Mouse (Mus musculus) urinary bladder, postnatal 14 days (tissue): ENCODE results near the gene Gm5431.
"Not testable (repeated sequence)": the region's sequence is repeated elsewhere in the genome, so short reads cannot be mapped to it uniquely, and the experiment has no call there.

Experiments used
- DNase-seq: peaks from one replicate; pipeline ENCODE4 v3.0.0; 2021; ENCODE audit warnings: low spot score

Gm5431 gene

DNA sequence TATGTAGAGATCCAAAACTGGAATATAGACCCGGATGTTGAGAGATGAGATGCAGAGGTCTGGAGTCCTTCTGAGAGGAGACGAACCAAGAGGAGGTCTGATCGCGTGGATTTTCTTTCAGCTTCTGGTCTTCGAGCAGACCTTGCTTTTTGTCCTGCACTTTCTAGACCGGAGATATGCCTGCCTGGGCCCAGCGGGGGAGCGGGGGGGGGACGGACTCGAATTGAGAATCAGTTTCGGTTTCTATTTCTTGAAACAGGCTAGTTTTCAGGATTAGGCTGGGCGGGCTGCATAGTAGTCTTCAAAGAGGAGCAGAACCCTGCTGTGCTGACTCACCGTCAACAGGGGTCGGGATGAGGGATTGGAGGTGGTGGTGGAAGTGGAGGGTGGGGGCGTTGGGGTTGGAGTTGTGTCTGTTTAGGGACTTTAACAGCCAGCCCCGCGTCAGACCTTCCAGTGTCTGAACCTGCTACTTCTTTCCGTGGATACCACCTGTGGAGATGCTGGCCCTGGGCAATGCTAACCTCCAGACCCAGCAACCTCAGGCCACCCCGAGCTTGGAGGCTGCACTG, 30.7 kb downstream of the Gm5431 start, which contains the start of gene Irgm1:
Gene Irgm1, minus strand, starts transcription at position 483 of the 572 bp plus-strand sequence.
- DNase-seq = peak; percentile 69

- no peak for DNase-seq
These were observed 31.2 kb downstream of the Gm5431 start for GRCm38 (mm10) chr11:48870781-48871180.

GRCm38 (mm10) chr11:48869380-48870110, 32.5 kb downstream of the Gm5431 start:
- DNase-seq = no peak

GRCm38 (mm10) chr11:48866481-48866880, 35.5 kb downstream of the Gm5431 start:
- DNase-seq = no peak

DNA sequence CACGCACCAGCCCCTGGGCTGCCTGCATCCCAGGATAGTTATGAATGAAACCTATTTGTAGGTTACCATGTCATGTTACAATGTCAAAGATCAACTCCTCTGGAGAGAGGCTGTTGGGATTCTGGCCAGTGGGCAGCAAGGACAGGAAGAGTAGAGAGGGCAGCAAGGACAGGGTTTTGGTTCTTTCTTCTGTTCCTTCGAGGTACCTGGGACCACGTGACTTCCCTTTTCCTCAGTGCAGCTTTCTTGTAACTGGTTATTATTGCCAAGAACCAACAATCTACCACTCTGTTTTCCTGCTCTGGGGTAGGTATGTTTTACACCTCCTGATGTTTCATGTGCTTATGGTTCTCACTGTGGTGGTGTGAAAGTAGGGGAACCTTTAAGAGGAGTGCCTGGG, 38.2 kb downstream of the Gm5431 start:
- DNase-seq = no peak

GRCm38 (mm10) chr11:48862784-48863319, 39.2 kb downstream of the Gm5431 start:
- DNase-seq = no peak

DNA sequence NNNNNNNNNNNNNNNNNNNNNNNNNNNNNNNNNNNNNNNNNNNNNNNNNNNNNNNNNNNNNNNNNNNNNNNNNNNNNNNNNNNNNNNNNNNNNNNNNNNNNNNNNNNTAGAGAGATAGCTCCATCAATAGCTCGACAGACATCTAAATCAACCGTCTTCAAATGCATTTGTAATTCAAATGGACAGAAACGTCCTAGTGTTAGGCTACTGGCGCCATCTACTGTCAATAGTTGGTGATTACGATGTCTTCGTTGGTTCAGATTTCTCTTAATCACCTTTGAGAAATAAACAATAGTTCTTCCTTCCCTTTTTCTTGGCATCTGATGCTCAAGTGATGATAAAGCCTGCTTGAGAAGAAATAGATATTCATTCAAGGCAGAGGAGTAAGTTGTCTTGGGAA, 43.0 kb downstream of the Gm5431 start:
- peak; percentile 70 for DNase-seq

DNA sequence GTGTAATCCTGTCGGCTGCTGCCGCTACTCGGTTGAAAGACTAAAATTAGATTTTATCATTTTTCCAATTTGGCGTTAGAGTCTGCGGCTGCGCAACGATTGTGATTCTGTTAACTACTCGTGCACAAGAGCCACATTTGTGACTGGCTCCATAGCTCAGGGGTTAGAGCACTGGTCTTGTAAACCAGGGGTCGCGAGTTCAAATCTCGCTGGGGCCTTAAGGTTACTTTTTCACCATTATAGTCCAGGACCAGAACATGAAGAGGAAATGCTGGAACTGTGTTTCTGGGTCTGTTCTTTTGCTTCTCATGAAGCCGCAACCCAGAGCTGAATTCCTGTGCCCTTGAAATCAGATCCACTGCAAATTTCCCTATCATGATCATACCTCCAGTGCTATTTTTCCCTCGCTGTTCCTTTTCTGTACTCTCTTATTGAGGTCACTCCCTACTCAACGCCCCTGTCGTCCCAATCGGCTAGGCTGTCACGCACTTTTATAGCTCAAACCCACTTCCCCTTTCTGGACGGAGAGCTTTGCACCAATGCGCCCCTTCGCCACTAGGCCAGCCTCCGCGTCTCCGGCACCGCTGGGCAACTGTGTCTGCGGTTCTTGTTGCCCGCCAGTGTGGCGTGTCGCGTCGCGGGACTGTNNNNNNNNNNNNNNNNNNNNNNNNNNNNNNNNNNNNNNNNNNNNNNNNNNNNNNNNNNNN, 48.4 kb downstream of the Gm5431 start:
- DNase-seq = peak; percentile 88

GRCm38 (mm10) chr11:48852624-48853473, 49.2 kb downstream of the Gm5431 start:
- DNase-seq = no peak

GRCm38 (mm10) chr11:48852190-48852589, 49.8 kb downstream of the Gm5431 start:
- no peak for DNase-seq

GRCm38 (mm10) chr11:48851270-48851995, 50.6 kb downstream of the Gm5431 start:
- DNase-seq = no peak

DNA sequence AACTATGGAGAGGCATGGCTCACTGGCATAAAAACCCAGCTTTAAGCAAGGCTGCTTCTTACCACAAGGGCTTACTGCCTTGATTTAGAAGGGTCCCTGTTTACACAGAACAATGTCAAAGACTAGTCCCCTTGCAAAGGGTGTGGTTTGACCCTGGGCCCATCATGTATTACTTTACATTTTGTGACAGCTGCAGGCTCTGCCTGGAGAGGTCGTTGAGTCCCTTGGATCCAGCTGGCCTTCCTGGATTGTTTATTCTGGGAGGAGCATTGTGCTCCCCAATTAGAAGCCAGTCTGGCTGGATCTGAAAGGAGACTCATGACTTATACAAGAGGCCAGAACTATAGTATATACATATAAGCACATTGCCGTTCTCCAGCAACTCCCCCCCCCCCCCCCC, 51.8 kb downstream of the Gm5431 start:
- no peak for DNase-seq

DNA sequence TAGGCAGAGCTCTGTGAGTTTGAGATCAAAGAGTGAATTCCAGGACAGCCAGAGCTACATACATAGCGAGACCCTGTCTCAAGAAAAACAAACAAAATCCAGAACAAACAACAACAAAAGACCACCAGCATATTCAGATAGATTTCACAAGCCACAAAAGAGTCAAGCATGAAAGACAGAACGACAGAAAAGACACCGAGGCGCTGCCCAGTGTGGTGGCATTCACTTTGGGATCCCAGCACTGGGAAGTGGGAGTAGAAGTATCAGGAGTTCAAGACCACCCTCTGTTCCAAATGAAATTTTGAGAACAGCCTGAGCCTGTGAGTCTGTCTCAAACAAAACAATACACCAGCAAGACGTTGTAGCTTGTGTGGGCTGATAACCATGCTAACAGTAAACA, 55.1 kb downstream of the Gm5431 start:
- DNase-seq = no peak

- not testable (repeated sequence) for DNase-seq
These were observed 55.7 kb downstream of the Gm5431 start for GRCm38 (mm10) chr11:48846362-48846761.

GRCm38 (mm10) chr11:48845244-48845815, 56.7 kb downstream of the Gm5431 start:
- no peak for DNase-seq

GRCm38 (mm10) chr11:48844309-48844708, 57.7 kb downstream of the Gm5431 start:
- DNase-seq = no peak

- DNase-seq = no peak
These were observed 58.8 kb downstream of the Gm5431 start for GRCm38 (mm10) chr11:48843202-48843601.

- no peak for DNase-seq
These were observed 59.6 kb downstream of the Gm5431 start for GRCm38 (mm10) chr11:48842378-48842792.

DNA sequence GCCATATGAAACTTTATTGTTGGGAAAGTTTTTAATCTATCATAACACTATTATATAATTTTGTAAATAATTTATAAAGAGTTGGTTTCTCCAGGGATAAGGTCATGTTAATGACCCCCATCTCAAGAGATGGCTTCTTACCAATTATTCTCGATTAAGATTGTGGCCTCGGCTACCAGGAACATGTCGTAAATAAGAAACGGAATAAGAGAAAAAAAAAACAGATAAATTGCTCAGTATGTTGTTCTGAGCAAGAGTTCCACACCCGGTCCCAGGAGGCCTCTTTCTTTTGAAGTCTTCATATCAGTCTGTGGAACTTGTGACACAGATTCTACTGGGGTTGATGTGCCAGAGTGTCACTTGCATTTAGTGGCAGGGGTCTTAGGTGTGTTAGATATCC, 60.8 kb downstream of the Gm5431 start:
- no peak for DNase-seq

- no peak for DNase-seq
These were observed 61.2 kb downstream of the Gm5431 start for GRCm38 (mm10) chr11:48840805-48841204.
